Mouse (Mus musculus) megakaryocyte, embryonic 14.5 days (primary cell): ENCODE results near the gene Smyd4.

Experiments used
- FLI1 ChIP-seq: IDR thresholded peaks from 2 replicates; pipeline ENCODE4 v1.6.1; 2012; ENCODE audit warnings: low read length, inconsistent platforms, mixed read lengths
- GATA1 ChIP-seq: IDR thresholded peaks from 3 replicates; pipeline ENCODE4 v1.6.1; 2012; ENCODE audit warnings: mixed read lengths, low read length, inconsistent platforms, borderline replicate concordance

DNA sequence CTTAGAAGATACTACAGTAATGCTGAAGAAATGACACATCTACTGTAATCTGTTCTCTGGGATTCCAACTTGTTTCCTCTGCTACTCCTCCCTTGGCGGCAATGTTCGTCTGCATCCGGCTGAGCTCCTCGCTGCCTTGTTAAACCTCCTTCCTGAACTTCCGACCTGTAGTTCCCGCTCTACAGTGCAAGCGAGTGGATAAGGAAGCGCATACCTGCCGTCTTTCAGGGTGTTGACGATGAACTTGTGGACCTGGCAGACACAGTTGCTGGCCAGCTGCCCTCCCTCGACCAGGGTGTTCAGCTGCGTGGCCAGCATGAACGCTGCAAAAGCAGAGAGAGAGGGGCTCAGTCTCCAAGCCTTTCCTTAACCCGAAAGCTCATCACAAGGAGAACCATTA, 8.2 kb upstream of the Smyd4 start:
- TF ChIP-seq GATA1 (no peak), FLI1 (no peak)
